Mouse (Mus musculus) midbrain, embryonic 12.5 days (tissue): ENCODE measurements around the gene Rnf185. TPM values are rescaled to one million over a fixed set of nuclear protein-coding genes. Genes with fewer than 3 reads are reported as not detected.
A peak's percentile ranks its signal among the peaks of the same experiment; 100 is the strongest.

Source experiments
- ATAC-seq: fragments of 200-750 bp; cut with Nextera tagmentation; 2 replicates; pipeline ENCODE4 v1.8.0; 2017; ENCODE audit warnings: low read depth, moderate TSS enrichment, moderate library complexity; ENCODE audit not compliant: low FRiP score
- H3K27ac ChIP-seq: fragments of 300-500 bp; sonication (generic); replicated peaks from 2 replicates; pipeline ENCODE4 v1.5.1; 2016; ENCODE audit warnings: mild to moderate bottlenecking
- H3K27me3 ChIP-seq: fragments of 300-500 bp; sonication (generic); 2 replicates; pipeline ENCODE4 v1.6.1; 2016; ENCODE audit warnings: mild to moderate bottlenecking
- H3K36me3 ChIP-seq: fragments of 300-500 bp; sonication (generic); 2 replicates; pipeline ENCODE4 v1.6.1; 2016
- H3K4me1 ChIP-seq: fragments of 300-500 bp; sonication (generic); 2 replicates; pipeline ENCODE4 v1.6.1; 2016
- H3K4me2 ChIP-seq: fragments of 300-500 bp; sonication (generic); replicated peaks from 2 replicates; pipeline ENCODE4 v1.6.1; 2016; ENCODE audit warnings: mild to moderate bottlenecking, moderate library complexity
- H3K4me3 ChIP-seq: fragments of 300-500 bp; sonication (generic); 2 replicates; pipeline ENCODE4 v1.5.1; 2016; ENCODE audit warnings: mild to moderate bottlenecking
- H3K9ac ChIP-seq: fragments of 300-500 bp; sonication (generic); replicated peaks from 2 replicates; pipeline ENCODE4 v1.6.1; 2016; ENCODE audit warnings: mild to moderate bottlenecking, moderate library complexity
- H3K9me3 ChIP-seq: fragments of 300-500 bp; sonication (generic); 2 replicates; pipeline ENCODE4 v1.6.1; 2016; ENCODE audit warnings: mild to moderate bottlenecking
- WGBS: fragments of 180-500 bp; shearing (Covaris S2); methylation state at CpG from one replicate; pipeline ENCODE4 v1.1.7; 2016; 5-methylcytosine and 5-hydroxymethylcytosine counted together
- polyA plus RNA-seq: library from polyadenylated mRNA; unstranded; fragments of >200 nt; fragmentation: Nextera tagmentation; extraction: Ambion mirVana; gene quantifications from 2 replicates; pipeline ENCODE4 v1.2.1, GENCODE M21; 2016

Gene Rnf185
- polyA plus RNA-seq = 46.7 TPM in 2 replicates

DNA sequence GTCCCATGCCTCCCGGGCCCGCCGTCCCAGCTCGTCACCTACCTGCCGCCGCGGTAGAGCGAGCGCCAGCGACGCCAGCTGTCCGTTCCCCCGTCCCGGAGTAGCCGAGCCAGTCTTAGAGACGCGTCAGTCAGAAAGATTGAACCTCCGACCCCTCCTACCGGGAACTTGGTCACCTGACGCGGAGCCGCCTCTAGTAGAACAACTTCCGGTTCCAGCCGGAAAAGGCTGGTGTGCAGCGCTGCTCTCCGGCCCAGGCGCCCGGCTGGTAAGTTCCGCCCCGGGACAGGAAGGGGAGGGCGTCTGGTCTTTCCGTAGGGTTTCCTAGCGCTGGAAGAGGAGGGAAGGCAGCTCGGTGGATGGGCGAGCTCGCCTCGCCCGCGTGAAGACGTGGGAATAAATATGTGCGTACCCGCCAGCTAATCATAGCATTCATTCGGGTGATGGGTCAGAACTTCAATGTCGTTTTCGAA, at the start of gene Rnf185:
Gene Rnf185, minus strand, starts transcription at position 197 of the 473 bp plus-strand sequence.
- H3K4me3 ChIP-seq = peak within 1 kb of the TSS; percentile 76
- H3K27me3 ChIP-seq = no peaks in the 10 kb centered on the region
- H3K4me1 ChIP-seq = peaks cover 19% of the 10 kb centered on the region
- no peaks in the 10 kb centered on the region for H3K9me3 ChIP-seq
- H3K4me2 ChIP-seq = peak within 1 kb of the TSS; percentile 75
- H3K9ac ChIP-seq = peak within 1 kb of the TSS; percentile 84
- under 1% methylated on average over 45 of the region's 45 CpGs for WGBS
- peak within 1 kb of the TSS; percentile 86 for H3K27ac ChIP-seq
- ATAC-seq = peak; percentile 97
- H3K36me3 ChIP-seq = no peaks in the 10 kb centered on the region

DNA sequence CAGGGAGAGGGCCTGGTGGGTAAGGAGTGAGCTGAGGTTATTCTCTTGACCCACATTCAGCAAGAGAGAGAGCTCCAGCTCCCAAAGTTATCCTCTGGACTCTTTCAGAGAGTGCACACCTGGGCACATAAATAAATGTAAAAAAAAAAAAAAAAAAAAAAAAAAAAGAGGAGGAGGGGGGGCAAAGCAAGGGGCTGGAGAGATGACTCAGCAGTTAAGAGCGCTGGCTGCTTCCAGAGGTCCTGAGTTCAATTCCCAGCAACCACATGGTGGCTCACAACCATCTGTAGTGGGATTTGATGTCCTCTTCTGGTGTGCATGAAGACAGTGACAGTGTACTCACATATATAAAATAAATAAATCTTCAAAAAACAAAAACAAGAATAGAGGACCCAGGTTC, 45.1 kb upstream of the Rnf185 start:
- WGBS = 90% methylated on average over 1 of the region's 1 CpGs
- no peak for ATAC-seq
- no peaks in the 10 kb centered on the region for H3K4me1 ChIP-seq

DNA sequence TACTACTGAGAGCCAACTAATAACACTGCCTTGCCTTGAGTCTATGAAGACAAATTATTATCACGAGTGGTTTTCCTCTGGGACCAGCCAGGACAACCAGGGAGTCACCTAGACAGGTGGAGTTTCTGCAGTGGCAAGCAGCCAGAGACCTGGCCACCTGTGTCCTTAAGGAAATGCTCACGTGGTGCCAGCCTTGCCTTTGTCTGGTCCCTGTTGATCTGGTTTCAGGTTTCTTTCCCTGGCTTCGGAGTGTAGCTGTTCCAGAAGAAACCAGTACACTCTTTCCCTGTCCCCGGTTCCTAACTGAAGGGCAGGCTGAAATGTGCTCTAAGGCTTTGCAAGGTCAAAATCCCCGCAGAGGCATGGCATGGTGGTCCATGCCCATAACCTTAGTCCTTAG, 44.6 kb upstream of the Rnf185 start:
- WGBS = 66% methylated on average over 5 of the region's 5 CpGs
- Histone ChIP-seq H3K27me3 (no peaks in the 10 kb centered on the region), H3K9ac (no peak overlapping the region), H3K4me1 (no peaks in the 10 kb centered on the region), H3K36me3 (no peaks in the 10 kb centered on the region), H3K4me3 (no peak overlapping the region), H3K9me3 (no peaks in the 10 kb centered on the region), H3K4me2 (no peak overlapping the region), H3K27ac (no peak overlapping the region)
- ATAC-seq = no peak

More for the DNA sequence above, 45.1 kb upstream of the Rnf185 start:
- Histone ChIP-seq H3K27ac (no peak overlapping the region), H3K9ac (no peak overlapping the region), H3K27me3 (peaks cover 4% of the 10 kb centered on the region; the same call in 1 of the 2 replicates), H3K4me2 (no peak overlapping the region), H3K9me3 (no peaks in the 10 kb centered on the region), H3K36me3 (no peaks in the 10 kb centered on the region), H3K4me3 (no peak overlapping the region)

DNA sequence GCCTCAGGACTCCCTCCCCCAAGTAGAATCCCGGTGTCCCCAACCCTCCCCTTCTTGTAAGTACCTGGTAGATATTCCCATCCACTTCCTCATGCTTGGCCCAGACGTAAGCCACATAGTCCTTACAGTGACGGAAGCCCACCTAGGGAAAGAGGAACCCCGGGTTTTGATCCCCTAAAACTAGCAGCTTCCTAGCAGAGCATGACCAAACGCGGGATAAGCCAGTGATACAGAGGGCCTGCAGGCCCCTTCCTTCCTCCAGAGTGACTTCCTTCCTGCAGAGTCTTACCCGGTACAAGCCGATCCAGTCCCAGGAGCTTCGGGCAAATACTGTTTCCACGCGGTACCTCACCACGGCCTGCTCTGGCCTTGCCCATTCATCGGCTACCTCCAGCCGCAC, 43.3 kb upstream of the Rnf185 start:
- H3K9ac ChIP-seq = no peak overlapping the region
- H3K4me1 ChIP-seq = no peaks in the 10 kb centered on the region
- no peaks in the 10 kb centered on the region for H3K36me3 ChIP-seq
- H3K4me2 ChIP-seq = no peak overlapping the region
- H3K27ac ChIP-seq = no peak overlapping the region
- no peak overlapping the region for H3K4me3 ChIP-seq
- 89% methylated on average over 14 of the region's 14 CpGs for WGBS
- no peak for ATAC-seq
- H3K9me3 ChIP-seq = no peaks in the 10 kb centered on the region
- H3K27me3 ChIP-seq = no peaks in the 10 kb centered on the region

DNA sequence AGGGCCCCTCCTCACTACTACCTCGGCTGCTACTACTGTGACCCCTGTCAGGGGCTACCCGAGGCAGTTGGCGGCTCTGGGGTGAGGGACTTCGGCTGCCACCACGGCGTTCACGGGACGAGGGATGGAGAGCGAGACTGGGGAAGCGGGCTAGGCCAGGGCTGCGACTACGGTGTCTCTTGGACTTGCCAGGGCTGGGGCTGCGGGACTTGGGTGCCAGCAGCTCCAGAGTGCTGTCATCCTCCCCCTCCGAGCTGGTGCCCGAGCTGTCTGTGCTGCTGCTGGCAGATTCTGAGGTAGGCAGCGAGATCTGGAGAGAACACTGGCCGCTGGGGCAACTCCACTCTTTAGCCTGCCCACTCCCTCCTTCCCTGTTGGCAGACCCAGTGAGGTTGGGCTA, 42.7 kb upstream of the Rnf185 start:
- no peak overlapping the region for H3K4me3 ChIP-seq
- ATAC-seq = no peak

DNA sequence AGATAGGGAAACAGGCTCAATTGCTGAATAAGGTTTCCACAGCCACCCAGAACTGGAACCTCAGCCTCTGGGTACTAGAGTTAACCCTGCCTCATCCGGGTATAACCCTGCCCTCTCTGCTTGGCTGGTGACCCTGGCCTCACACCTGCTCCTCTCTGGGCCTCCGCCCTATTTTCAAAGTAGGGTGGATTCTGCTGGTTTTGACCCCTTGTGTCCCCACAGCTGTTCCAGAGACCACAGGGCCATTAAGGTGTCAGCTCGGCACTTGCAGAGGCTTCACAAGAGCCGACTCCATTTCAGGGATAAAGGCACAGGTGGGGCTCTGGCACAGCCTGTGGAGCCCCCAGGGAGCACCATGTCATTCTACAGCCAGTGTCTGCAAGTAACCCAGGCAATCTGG, 40.6 kb upstream of the Rnf185 start:
- no peak overlapping the region for H3K4me2 ChIP-seq
- H3K4me3 ChIP-seq = no peak overlapping the region
- no peak overlapping the region for H3K27ac ChIP-seq
- no peaks in the 10 kb centered on the region for H3K27me3 ChIP-seq
- ATAC-seq = no peak
- H3K4me1 ChIP-seq = 0 out of 2 replicates have a peak, but pooled peaks cover 4% of the 10 kb centered on the region
- no peaks in the 10 kb centered on the region for H3K9me3 ChIP-seq
- no peak overlapping the region for H3K9ac ChIP-seq
- H3K36me3 ChIP-seq = no peaks in the 10 kb centered on the region
- WGBS = 75% methylated on average over 4 of the region's 4 CpGs

More for the DNA sequence above, 42.7 kb upstream of the Rnf185 start:
- WGBS = 80% methylated on average over 16 of the region's 17 CpGs
- Histone ChIP-seq H3K9me3 (no peaks in the 10 kb centered on the region), H3K36me3 (no peaks in the 10 kb centered on the region), H3K4me1 (no peaks in the 10 kb centered on the region), H3K27ac (no peak overlapping the region), H3K4me2 (no peak overlapping the region), H3K9ac (no peak overlapping the region), H3K27me3 (no peaks in the 10 kb centered on the region)

DNA sequence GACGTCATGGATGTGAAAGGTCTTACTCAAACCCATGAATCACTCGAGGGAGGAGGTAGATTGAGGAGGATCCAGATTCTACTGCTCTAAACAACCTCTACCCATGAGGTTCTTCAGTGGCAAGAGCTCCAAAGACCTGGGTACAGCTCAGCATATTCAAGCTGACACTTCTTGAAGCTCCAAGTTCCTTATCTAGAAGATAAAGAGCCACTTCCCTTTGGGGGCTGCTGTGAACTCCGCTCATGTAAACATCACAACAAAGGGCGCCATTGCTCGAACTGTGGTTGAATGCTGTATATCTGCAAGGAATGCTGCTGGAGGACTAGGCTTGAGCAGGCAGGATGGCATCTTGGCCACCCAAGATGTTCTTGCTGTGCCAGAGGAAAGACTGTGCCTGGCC, 36.9 kb upstream of the Rnf185 start:
- no peak for ATAC-seq
- H3K4me1 ChIP-seq = 0 out of 2 replicates have a peak, but pooled peaks cover 4% of the 10 kb centered on the region
- H3K36me3 ChIP-seq = no peaks in the 10 kb centered on the region
- no peak overlapping the region for H3K4me3 ChIP-seq
- H3K27me3 ChIP-seq = no peaks in the 10 kb centered on the region
- H3K9ac ChIP-seq = no peak overlapping the region
- H3K4me2 ChIP-seq = no peak overlapping the region
- H3K9me3 ChIP-seq = no peaks in the 10 kb centered on the region
- no peak overlapping the region for H3K27ac ChIP-seq
- WGBS = 86% methylated on average over 5 of the region's 5 CpGs

DNA sequence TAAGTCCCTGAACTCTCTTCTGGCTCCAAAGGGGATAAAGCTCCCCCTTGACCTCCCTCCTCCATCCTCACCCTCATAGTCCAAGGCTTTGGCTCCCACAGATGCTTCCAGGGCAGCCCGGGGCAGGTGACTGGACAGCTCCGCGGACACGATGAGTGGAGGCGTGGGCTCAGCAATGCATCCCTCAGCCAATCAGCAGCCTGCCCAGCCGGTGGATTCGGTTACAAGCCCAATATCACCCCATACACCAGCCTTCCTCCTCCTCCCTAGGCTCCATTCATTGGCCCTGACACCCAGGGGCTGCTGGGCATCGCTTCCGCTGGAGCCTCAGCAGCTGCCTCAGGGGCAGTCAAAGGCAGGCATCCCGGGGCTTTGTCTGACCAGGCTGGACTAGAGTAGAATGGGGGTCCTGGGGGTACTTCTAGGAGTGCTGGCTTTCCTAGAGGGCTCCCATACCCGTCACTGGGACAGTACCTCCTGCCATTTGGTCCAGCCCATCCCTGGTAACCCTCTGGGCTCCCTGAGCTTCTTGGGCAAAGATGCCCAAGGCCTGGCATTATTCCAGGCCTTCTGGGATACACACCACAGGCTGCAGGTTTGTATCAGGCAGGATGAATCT, 35.9 kb upstream of the Rnf185 start, which contains the start of gene Pla2g3:
Gene Pla2g3, plus strand, starts transcription at position 333 of the 619 bp plus-strand sequence.
- Histone ChIP-seq H3K4me1 (0 out of 2 replicates have a peak, but pooled peaks cover 4% of the 10 kb centered on the region), H3K27me3 (no peaks in the 10 kb centered on the region), H3K9ac (no peak within 1 kb of the TSS), H3K9me3 (no peaks in the 10 kb centered on the region), H3K36me3 (no peaks in the 10 kb centered on the region), H3K4me3 (no peak within 1 kb of the TSS), H3K4me2 (no peak within 1 kb of the TSS), H3K27ac (no peak within 1 kb of the TSS)
- no peak for ATAC-seq
- 31% methylated on average over 11 of the region's 11 CpGs for WGBS

DNA sequence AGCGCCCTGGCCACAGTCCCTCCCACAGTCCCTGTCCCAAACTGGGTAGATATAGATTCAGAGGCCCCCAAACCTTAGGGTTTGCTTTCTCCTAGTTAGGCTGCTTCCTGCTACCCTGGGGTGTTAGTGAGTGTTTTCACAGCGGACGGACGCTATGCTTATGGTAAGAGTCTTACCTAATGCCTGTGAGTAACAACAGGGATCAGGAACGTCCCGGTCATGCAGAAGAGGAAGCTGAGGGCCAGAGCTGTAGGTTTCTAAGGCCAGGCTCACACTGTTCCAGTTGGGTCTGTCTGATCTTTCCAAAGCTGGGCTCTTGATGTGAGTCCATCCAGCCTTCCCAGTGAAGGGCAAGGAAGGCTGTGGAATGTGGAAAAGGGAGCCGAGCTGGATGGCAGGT, 34.2 kb upstream of the Rnf185 start:
- WGBS = 78% methylated on average over 7 of the region's 7 CpGs

DNA sequence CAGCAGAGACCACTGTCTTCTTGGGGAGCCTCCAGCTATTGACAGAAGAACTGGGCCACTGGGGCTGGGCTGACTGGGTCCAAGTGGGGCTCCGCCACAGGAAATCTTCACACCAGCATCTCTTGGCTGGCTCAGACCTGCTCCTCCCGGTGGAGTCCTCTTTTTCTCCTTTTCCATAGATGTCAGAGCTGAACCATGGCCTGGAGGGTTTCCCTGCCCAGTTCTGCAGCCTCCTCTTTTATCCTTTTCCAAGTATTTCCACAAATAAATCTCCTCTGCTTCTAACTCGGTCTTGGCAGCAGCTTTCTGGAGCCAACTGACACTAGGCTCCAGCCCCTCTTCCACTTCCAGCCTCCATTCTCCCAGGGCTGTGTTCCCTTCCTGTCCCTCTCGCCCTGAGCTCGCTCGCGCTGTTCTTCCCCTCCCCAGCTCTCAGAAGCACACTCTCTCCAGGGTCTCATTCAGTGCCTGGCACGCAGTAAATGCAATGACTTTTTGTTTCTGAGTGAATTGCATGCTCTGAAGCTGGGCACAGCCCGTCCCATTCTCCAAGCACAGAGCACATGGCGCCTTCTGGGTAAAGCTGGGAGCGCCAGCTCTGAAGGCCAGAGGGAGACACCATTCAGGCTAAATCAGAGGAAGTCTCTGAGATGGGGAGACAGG, 31.9 kb upstream of the Rnf185 start:
- Histone ChIP-seq H3K27ac (no peak overlapping the region), H3K4me3 (no peak overlapping the region), H3K4me2 (no peak overlapping the region), H3K4me1 (0 out of 2 replicates have a peak, but pooled peaks cover 4% of the 10 kb centered on the region), H3K9me3 (no peaks in the 10 kb centered on the region), H3K36me3 (no peaks in the 10 kb centered on the region), H3K27me3 (no peaks in the 10 kb centered on the region), H3K9ac (no peak overlapping the region)
- ATAC-seq = no peak
- WGBS = 71% methylated on average over 11 of the region's 11 CpGs

More for the DNA sequence above, 34.2 kb upstream of the Rnf185 start:
- Histone ChIP-seq H3K27ac (no peak overlapping the region), H3K36me3 (no peaks in the 10 kb centered on the region), H3K4me3 (no peak overlapping the region), H3K4me2 (no peak overlapping the region), H3K9ac (no peak overlapping the region), H3K9me3 (no peaks in the 10 kb centered on the region), H3K27me3 (no peaks in the 10 kb centered on the region), H3K4me1 (0 out of 2 replicates have a peak, but pooled peaks cover 4% of the 10 kb centered on the region)
- no peak for ATAC-seq

DNA sequence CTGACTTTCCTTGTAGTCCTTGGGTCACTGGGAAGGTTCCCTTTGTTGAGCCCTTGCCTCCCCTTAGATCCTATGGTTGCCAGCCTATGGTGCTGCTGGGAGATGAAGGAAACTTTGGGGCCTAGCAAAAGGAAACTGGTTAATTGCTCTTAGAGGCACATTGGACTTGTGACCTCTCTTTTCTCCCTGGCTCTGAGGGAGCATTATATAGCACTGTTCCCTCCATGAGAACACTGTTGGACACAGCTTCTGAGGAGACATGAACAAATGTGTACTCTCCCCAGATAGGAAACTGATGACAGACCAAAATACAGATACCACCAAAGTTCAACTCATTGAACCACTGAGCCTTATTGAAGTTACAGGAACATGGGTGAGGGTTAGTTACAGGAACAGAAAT, 23.3 kb upstream of the Rnf185 start:
- no peaks in the 10 kb centered on the region for H3K4me1 ChIP-seq
- H3K9ac ChIP-seq = no peak overlapping the region
- no peak overlapping the region for H3K4me2 ChIP-seq
- 0 out of 2 replicates have a peak, but pooled peaks cover 3% of the 10 kb centered on the region for H3K27me3 ChIP-seq
- H3K27ac ChIP-seq = no peak overlapping the region
- H3K36me3 ChIP-seq = no peaks in the 10 kb centered on the region
- H3K9me3 ChIP-seq = no peaks in the 10 kb centered on the region
- ATAC-seq = no peak
- no peak overlapping the region for H3K4me3 ChIP-seq

DNA sequence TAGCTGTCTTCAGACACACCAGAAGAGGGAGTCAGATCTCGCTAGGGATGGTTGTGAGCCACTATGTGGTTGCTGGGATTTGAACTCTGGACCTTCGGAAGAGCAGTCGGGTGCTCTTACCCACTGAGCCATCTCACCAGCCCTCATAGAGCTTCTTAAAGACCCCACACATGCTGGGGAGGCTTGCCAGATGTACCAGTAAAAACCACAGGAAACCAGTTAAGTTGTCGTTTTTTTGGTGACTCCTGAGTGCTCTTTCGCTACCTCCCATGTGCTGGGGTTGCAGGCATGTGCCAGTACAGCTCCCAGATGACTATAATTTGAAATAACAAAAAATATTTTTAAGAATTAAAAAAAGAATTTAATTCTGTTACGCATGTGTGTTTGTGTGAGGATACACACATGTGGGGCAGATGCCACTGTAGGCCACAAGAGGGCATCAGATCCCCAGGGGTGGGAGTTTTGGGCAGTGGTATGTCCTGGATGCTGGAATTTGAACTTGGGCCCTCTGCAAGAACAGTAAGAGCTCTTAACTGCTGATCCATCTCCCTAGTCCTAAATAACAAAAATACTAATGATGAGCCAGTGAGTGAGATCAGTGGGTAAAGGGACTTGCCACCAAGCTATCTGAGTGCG, 22.4 kb upstream of the Rnf185 start:
- Histone ChIP-seq H3K27me3 (0 out of 2 replicates have a peak, but pooled peaks cover 3% of the 10 kb centered on the region), H3K27ac (no peak overlapping the region), H3K9ac (no peak overlapping the region), H3K4me2 (no peak overlapping the region), H3K9me3 (no peaks in the 10 kb centered on the region), H3K4me1 (no peaks in the 10 kb centered on the region), H3K4me3 (no peak overlapping the region), H3K36me3 (no peaks in the 10 kb centered on the region)
- ATAC-seq = no peak
- 89% methylated on average over 7 of the region's 7 CpGs for WGBS
